Mouse (Mus musculus): ENCODE results near the gene Zfp667. TPM values are rescaled to one million over a fixed set of nuclear protein-coding genes. Genes with fewer than 3 reads are reported as not detected.
"Not testable (repeated sequence)": the region's sequence is repeated elsewhere in the genome, so short reads cannot be mapped to it uniquely, and the experiment has no call there.

Gene Zfp667
- polyA plus RNA-seq, 1 experiment: 8.8 TPM

- Histone ChIP-seq H3K4me1 (ENCODE audit: control insufficient read depth, insufficient read depth, low read length) (0 out of 2 replicates have a peak, but pooled peaks cover 5% of the 10 kb centered on the region), H3K27ac (ENCODE audit: insufficient read depth, low read length) (peak overlapping the region; percentile 75), H3K4me3 (replicated peaks; ENCODE audit: insufficient read depth, low read depth, low read length) (peak overlapping the region; percentile 95), H3K27me3 (ENCODE audit: control insufficient read depth, insufficient read depth, low read length) (no peaks in the 10 kb centered on the region)
- peak; percentile 43; the same call in 1 of the 2 replicates for TF ChIP-seq CTCF (IDR thresholded peaks at IDR 0.05; ENCODE audit: borderline replicate concordance, insufficient read depth, low read depth, low read length)
- TF ChIP-seq POLR2A (IDR thresholded peaks at IDR 0.05; ENCODE audit: borderline replicate concordance, insufficient read depth, low read length): peak; percentile 72; the same call in 1 of the 2 replicates
- 1% methylated on average over 23 of the region's 23 CpGs for WGBS
- DNase-seq: peak; percentile 81 to 84
These were observed 2.8 kb upstream of the Zfp667 start for GRCm38 (mm10) chr7:6283451-6284075.

- 0 out of 2 replicates have a peak, but pooled peaks cover 10% of the 10 kb centered on the region for H3K4me1 ChIP-seq (ENCODE audit: control insufficient read depth, insufficient read depth, low read length)
- H3K4me3 ChIP-seq (replicated peaks; ENCODE audit: insufficient read depth, low read depth, low read length): no peak overlapping the region
- TF ChIP-seq CTCF (IDR thresholded peaks at IDR 0.05; ENCODE audit: borderline replicate concordance, insufficient read depth, low read depth, low read length): no peak
- TF ChIP-seq POLR2A (IDR thresholded peaks at IDR 0.05; ENCODE audit: borderline replicate concordance, insufficient read depth, low read length): no peak
- 88% methylated on average over 4 of the region's 4 CpGs for WGBS
- no peak overlapping the region for H3K27ac ChIP-seq (ENCODE audit: insufficient read depth, low read length)
- no peak for DNase-seq
- no peaks in the 10 kb centered on the region for H3K27me3 ChIP-seq (ENCODE audit: control insufficient read depth, insufficient read depth, low read length)
These were observed 1.9 kb upstream of the Zfp667 start for GRCm38 (mm10) chr7:6284442-6285012.

- no peak overlapping the region for H3K27ac ChIP-seq (ENCODE audit: insufficient read depth, low read length)
- 90% methylated on average over 6 of the region's 6 CpGs for WGBS
- no peaks in the 10 kb centered on the region for H3K27me3 ChIP-seq (ENCODE audit: control insufficient read depth, insufficient read depth, low read length)
- DNase-seq: no peak
- TF ChIP-seq CTCF (IDR thresholded peaks at IDR 0.05; ENCODE audit: borderline replicate concordance, insufficient read depth, low read depth, low read length) (no peak), POLR2A (IDR thresholded peaks at IDR 0.05; ENCODE audit: borderline replicate concordance, insufficient read depth, low read length) (no peak)
- no peak overlapping the region for H3K4me3 ChIP-seq (replicated peaks; ENCODE audit: insufficient read depth, low read depth, low read length)
- H3K4me1 ChIP-seq (ENCODE audit: control insufficient read depth, insufficient read depth, low read length): 0 out of 2 replicates have a peak, but pooled peaks cover 10% of the 10 kb centered on the region
These were observed 1.0 kb upstream of the Zfp667 start for GRCm38 (mm10) chr7:6285366-6285765.

DNA sequence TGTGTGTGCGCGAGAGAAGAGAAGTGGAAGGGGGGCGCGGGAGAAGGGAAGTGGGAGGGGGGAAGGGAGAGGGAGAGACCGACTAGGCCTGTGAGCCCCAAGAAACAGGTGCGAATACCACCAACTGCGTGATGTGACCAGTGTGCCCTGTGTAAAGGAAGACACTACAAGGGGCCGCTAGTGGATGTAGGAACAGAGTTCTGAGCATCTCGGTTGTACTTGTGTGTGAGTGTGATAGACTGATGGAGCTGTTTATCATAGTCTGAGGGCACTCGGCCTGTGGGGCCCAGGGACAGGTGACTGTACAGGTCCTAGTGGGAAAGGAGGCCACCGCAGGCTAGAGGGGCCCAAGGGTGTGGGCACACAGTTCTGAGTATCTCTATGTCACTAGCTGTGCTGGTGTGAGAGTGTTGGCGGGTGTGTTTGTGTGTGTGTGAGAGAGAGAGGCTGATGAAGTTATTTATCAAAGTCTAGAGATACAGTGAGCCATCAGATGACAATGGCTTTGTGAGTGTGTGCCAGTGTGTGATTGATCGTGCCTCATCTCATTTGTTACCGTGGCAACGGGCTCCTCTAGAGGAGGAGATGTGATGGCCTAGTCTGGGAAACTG, 647 bp downstream of the Zfp667 start:
- Histone ChIP-seq H3K27me3 (ENCODE audit: control insufficient read depth, insufficient read depth, low read length) (no peaks in the 10 kb centered on the region), H3K4me3 (replicated peaks; ENCODE audit: insufficient read depth, low read depth, low read length) (peak overlapping the region; percentile 61), H3K27ac (ENCODE audit: insufficient read depth, low read length) (no peak overlapping the region), H3K4me1 (ENCODE audit: control insufficient read depth, insufficient read depth, low read length) (0 out of 2 replicates have a peak, but pooled peaks cover 10% of the 10 kb centered on the region)
- 9% methylated on average over 15 of the region's 15 CpGs for WGBS
- TF ChIP-seq POLR2A (IDR thresholded peaks at IDR 0.05; ENCODE audit: borderline replicate concordance, insufficient read depth, low read length) (no peak), CTCF (IDR thresholded peaks at IDR 0.05; ENCODE audit: borderline replicate concordance, insufficient read depth, low read depth, low read length) (no peak)
- peak; percentile 38 to 48 for DNase-seq

GRCm38 (mm10) chr7:6291121-6291520, 4.7 kb downstream of the Zfp667 start:
- H3K4me1 ChIP-seq (ENCODE audit: control insufficient read depth, insufficient read depth, low read length): 0 out of 2 replicates have a peak, but pooled peaks cover 10% of the 10 kb centered on the region
- DNase-seq; H3K27ac ChIP-seq (ENCODE audit: insufficient read depth, low read length); H3K4me3 ChIP-seq (replicated peaks; ENCODE audit: insufficient read depth, low read depth, low read length); H3K27me3 ChIP-seq (ENCODE audit: control insufficient read depth, insufficient read depth, low read length): not testable (repeated sequence)
- 83% methylated on average over 6 of the region's 6 CpGs for WGBS

- H3K27ac ChIP-seq (ENCODE audit: insufficient read depth, low read length); H3K4me3 ChIP-seq (replicated peaks; ENCODE audit: insufficient read depth, low read depth, low read length); H3K4me1 ChIP-seq (ENCODE audit: control insufficient read depth, insufficient read depth, low read length); H3K27me3 ChIP-seq (ENCODE audit: control insufficient read depth, insufficient read depth, low read length); DNase-seq: not testable (repeated sequence)
- WGBS: 84% methylated on average over 11 of the region's 11 CpGs
These were observed 14.4 kb downstream of the Zfp667 start for GRCm38 (mm10) chr7:6300796-6301195.

- Histone ChIP-seq H3K27me3 (ENCODE audit: control insufficient read depth, insufficient read depth, low read length) (no peaks in the 10 kb centered on the region), H3K4me1 (ENCODE audit: control insufficient read depth, insufficient read depth, low read length) (peaks cover 4% of the 10 kb centered on the region; the same call in 1 of the 2 replicates), H3K4me3 (replicated peaks; ENCODE audit: insufficient read depth, low read depth, low read length) (peak overlapping the region; percentile 99), H3K27ac (ENCODE audit: insufficient read depth, low read length) (peak overlapping the region; percentile 65; the same call in 1 of the 2 replicates)
- WGBS: 7% methylated on average over 23 of the region's 23 CpGs
- no peak for TF ChIP-seq CTCF (IDR thresholded peaks at IDR 0.05; ENCODE audit: borderline replicate concordance, insufficient read depth, low read depth, low read length)
- DNase-seq: peak in 1 of 2 experiments; percentile 20
These were observed 44.3 kb downstream of the Zfp667 start for GRCm38 (mm10) chr7:6330458-6331232.

All from cerebellum, adult 2 months (tissue).